Mouse (Mus musculus) forelimb bud, embryonic 11.5 days (tissue): Measurements from ENCODE around the gene Pold4.

ENCODE experiments used
- DNase-seq: peaks from one replicate; pipeline ENCODE4 v3.0.0-alpha.2; 2012; ENCODE audit warnings: low read depth, low spot score

The Pold4 gene

GRCm38 (mm10) chr19:4203604-4204326 lies 27.9 kb upstream of the Pold4 start:
- DNase-seq = no peak

GRCm38 (mm10) chr19:4204889-4205288 lies 26.8 kb upstream of the Pold4 start:
- DNase-seq = no peak

- DNase-seq = peak; percentile 77
Observed at GRCm38 (mm10) chr19:4206971-4207370, 24.7 kb upstream of the Pold4 start.

- no peak for DNase-seq
Observed at GRCm38 (mm10) chr19:4208563-4208962, 23.1 kb upstream of the Pold4 start.

GRCm38 (mm10) chr19:4211891-4212588 lies 19.7 kb upstream of the Pold4 start:
- no peak for DNase-seq

GRCm38 (mm10) chr19:4213524-4213974 lies 18.1 kb upstream of the Pold4 start:
- no peak for DNase-seq

GRCm38 (mm10) chr19:4214071-4214770 lies 17.5 kb upstream of the Pold4 start, which contains the start of the genes Clcf1 and AC109138.7:
Clcf1 (plus strand) TSS chr19:4214238.
AC109138.7 (plus strand) TSS chr19:4214357.
- DNase-seq = no peak

- DNase-seq = no peak
Observed at GRCm38 (mm10) chr19:4214771-4215450, 16.8 kb upstream of the Pold4 start.

GRCm38 (mm10) chr19:4215451-4215840 lies 16.3 kb upstream of the Pold4 start:
- DNase-seq = no peak

- no peak for DNase-seq
Observed at GRCm38 (mm10) chr19:4216041-4216685, 15.5 kb upstream of the Pold4 start.

- no peak for DNase-seq
Observed at GRCm38 (mm10) chr19:4217140-4217539, 14.6 kb upstream of the Pold4 start.

- no peak for DNase-seq
Observed at GRCm38 (mm10) chr19:4217855-4218254, 13.8 kb upstream of the Pold4 start.

- no peak for DNase-seq
Observed at GRCm38 (mm10) chr19:4218293-4218692, 13.4 kb upstream of the Pold4 start.

GRCm38 (mm10) chr19:4218784-4219183 lies 12.9 kb upstream of the Pold4 start:
- no peak for DNase-seq

GRCm38 (mm10) chr19:4219943-4220342 lies 11.8 kb upstream of the Pold4 start:
- DNase-seq = no peak

- DNase-seq = no peak
Observed at GRCm38 (mm10) chr19:4220416-4220815, 11.3 kb upstream of the Pold4 start.

- no peak for DNase-seq
Observed at GRCm38 (mm10) chr19:4220957-4221743, 10.5 kb upstream of the Pold4 start.

GRCm38 (mm10) chr19:4222165-4222564 lies 9.5 kb upstream of the Pold4 start:
- DNase-seq = no peak

GRCm38 (mm10) chr19:4226779-4227178 lies 4.9 kb upstream of the Pold4 start:
- no peak for DNase-seq

- no peak for DNase-seq
Observed at GRCm38 (mm10) chr19:4227446-4227845, 4.3 kb upstream of the Pold4 start.
